Mouse (Mus musculus): ENCODE measurements around the gene Nup85. TPM values are rescaled to one million over a fixed set of nuclear protein-coding genes. Genes with fewer than 3 reads are reported as not detected.

Nup85 gene
- polyA plus RNA-seq, 1 experiment from 2014 or later, result 80.8 TPM

Other genes starting within 250 kb of the Nup85 start
- 0.11 and 0.29 TPM in 2 replicates for gene Ush1g, start 242.4 kb upstream of the Nup85 start, polyA plus RNA-seq (2015; fragmentation: Nextera tagmentation; extraction: Ambion mirVana)
- gene Otop3, start 229.7 kb upstream of the Nup85 start, polyA plus RNA-seq (2015; fragmentation: Nextera tagmentation; extraction: Ambion mirVana), result not detected in 2 replicates
- 7.6 and 11.2 TPM in 2 replicates for gene Hid1, start 196.7 kb upstream of the Nup85 start, polyA plus RNA-seq (2015; fragmentation: Nextera tagmentation; extraction: Ambion mirVana)
- gene Cdr2l, start 182.5 kb upstream of the Nup85 start, polyA plus RNA-seq (2015; fragmentation: Nextera tagmentation; extraction: Ambion mirVana), result 6.3 and 11.1 TPM in 2 replicates
- 163 and 167 TPM in 2 replicates for gene Mrpl58, start 160.7 kb upstream of the Nup85 start, polyA plus RNA-seq (2015; fragmentation: Nextera tagmentation; extraction: Ambion mirVana)
- 1,570 and 2,168 TPM in 2 replicates for gene Atp5h, start 144.5 kb upstream of the Nup85 start, polyA plus RNA-seq (2015; fragmentation: Nextera tagmentation; extraction: Ambion mirVana)
- 11.5 and 14.7 TPM in 2 replicates for gene Kctd2, start 144.3 kb upstream of the Nup85 start, polyA plus RNA-seq (2015; fragmentation: Nextera tagmentation; extraction: Ambion mirVana)
- 0.06 TPM in 1 of 2 replicates, not detected in the other for gene Trim80, start 123.9 kb upstream of the Nup85 start, polyA plus RNA-seq (2015; fragmentation: Nextera tagmentation; extraction: Ambion mirVana)
- gene Slc16a5, start 102.0 kb upstream of the Nup85 start, polyA plus RNA-seq (2015; fragmentation: Nextera tagmentation; extraction: Ambion mirVana), result 0.57 and 5.0 TPM in 2 replicates
- gene Armc7, start 88.8 kb upstream of the Nup85 start, polyA plus RNA-seq (2015; fragmentation: Nextera tagmentation; extraction: Ambion mirVana), result 4.6 and 6.2 TPM in 2 replicates
- gene Nt5c, start 72.6 kb upstream of the Nup85 start, polyA plus RNA-seq (2015; fragmentation: Nextera tagmentation; extraction: Ambion mirVana), result 49.6 and 62.1 TPM in 2 replicates
- gene Jpt1, start 50.0 kb upstream of the Nup85 start, polyA plus RNA-seq (2015; fragmentation: Nextera tagmentation; extraction: Ambion mirVana), result 480 and 515 TPM in 2 replicates
- gene Sumo2, start 28.2 kb upstream of the Nup85 start, polyA plus RNA-seq (2015; fragmentation: Nextera tagmentation; extraction: Ambion mirVana), result 566 and 571 TPM in 2 replicates
- gene Mrps7, start 39.5 kb downstream of the Nup85 start, polyA plus RNA-seq (2015; fragmentation: Nextera tagmentation; extraction: Ambion mirVana), result 76.2 and 80.1 TPM in 2 replicates
- 13.7 and 16.3 TPM in 2 replicates for gene Gga3, start 39.6 kb downstream of the Nup85 start, polyA plus RNA-seq (2015; fragmentation: Nextera tagmentation; extraction: Ambion mirVana)
- gene Mif4gd, start 48.5 kb downstream of the Nup85 start, polyA plus RNA-seq (2015; fragmentation: Nextera tagmentation; extraction: Ambion mirVana), result 30.2 and 34.5 TPM in 2 replicates
- 47.7 and 48.8 TPM in 2 replicates for gene Slc25a19, start 63.9 kb downstream of the Nup85 start, polyA plus RNA-seq (2015; fragmentation: Nextera tagmentation; extraction: Ambion mirVana)
- gene Grb2, start 144.2 kb downstream of the Nup85 start, polyA plus RNA-seq (2015; fragmentation: Nextera tagmentation; extraction: Ambion mirVana), result 103 and 104 TPM in 2 replicates
- gene Tmem94, start 201.0 kb downstream of the Nup85 start, polyA plus RNA-seq (2015; fragmentation: Nextera tagmentation; extraction: Ambion mirVana), result 36.7 and 38.8 TPM in 2 replicates
- 18.0 and 22.5 TPM in 2 replicates for gene Caskin2, start 249.2 kb downstream of the Nup85 start, polyA plus RNA-seq (2015; fragmentation: Nextera tagmentation; extraction: Ambion mirVana)

All from heart, embryonic 15.5 days (tissue).